Mouse (Mus musculus) left cerebral cortex, postnatal 36 days (tissue): ENCODE measurements around the gene Il3. TPM values are rescaled to one million over a fixed set of nuclear protein-coding genes. Genes with fewer than 3 reads are reported as not detected.

Source experiments
- DNase-seq, 2 experiments: peaks; one replicate each; pipeline ENCODE4 v3.0.0; 2021 to 2022; ENCODE audit warnings: low spot score in 2 of 2, mixed read lengths in 1 of 2
- intact Hi-C: fragments of 180-260 bp; cut with DNase I; formaldehyde crosslinking; loops from one replicate; pipeline ENCODE4 v1.15.1; 2025
- total RNA-seq, 2 experiments: library from RNA; stranded (reverse); gene quantifications; 2 replicates each; pipeline ENCODE4 v1.2.3; 2021

Gene Il3
- total RNA-seq, 2 experiments from 2014 or later: not detected

DNA sequence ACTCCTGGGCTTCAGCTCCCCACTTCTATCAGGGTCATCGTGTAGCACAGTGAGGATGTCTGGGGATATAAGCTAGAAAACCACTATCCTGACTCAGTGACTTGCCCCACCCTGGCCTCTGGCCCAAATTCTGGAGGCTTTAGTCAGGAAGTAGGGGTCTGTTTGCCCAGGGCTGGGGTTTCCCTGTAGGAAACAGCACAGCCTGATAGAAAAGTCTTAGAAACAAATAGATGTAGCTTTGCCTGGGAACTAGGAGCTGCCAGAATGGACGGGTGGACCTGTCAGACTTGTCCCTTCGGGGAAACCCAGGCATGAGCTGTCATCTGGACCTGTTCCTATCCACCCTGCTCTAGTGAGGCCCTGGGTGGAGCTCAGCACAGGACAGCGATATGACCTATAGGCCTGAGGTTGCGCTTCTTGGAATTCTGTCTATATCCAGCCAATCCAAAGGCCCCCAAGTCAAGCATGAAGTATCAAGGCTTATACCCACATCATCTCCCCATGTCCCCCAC, 42.5 kb downstream of the Il3 start:
- intact Hi-C loops: no loop called here
- DNase-seq: no peak

- intact Hi-C loops: no loop called here
- no peak for DNase-seq
Measured at GRCm38 (mm10) chr11:54223637-54224474, 43.2 kb downstream of the Il3 start.

DNA sequence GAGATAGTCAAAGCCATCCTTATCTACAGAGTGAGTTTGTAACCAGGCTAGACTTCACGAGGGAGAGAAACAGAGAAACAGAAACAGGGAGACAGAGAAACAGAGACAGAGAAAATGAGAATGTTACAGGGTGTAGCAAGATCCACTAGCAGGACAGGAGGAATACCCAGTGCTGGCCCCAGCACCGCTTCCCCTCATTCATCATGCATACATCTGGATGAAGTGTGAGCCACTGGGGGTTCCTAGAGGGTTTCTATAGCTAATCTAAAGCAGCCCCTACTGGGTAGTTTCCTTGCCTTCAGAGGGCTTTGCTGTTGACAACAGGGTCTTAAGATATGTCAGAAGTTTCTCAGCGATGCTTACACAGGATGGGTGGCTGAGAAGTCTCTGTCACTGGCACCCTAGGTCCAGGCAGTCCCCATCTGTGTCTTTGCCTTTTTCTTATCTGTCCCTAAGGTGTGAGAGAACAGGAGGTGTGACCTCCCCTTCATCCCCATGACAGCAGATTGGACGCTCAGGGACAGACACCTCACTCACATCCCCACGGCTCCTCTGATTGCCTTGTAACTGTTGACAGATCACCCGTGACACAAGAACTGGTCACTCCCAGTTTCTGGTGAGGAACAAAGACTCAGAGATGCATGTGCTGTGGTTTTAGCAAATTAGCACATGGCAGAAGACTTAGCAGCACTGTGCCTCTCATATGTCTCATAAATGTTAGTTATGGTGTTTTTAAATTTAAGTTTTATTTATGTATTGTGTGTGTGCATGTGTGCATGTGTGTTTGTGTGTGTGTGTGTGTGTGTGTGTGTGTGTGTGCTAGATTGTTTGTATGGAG, 47.0 kb downstream of the Il3 start:
- intact Hi-C loops: no loop called here
- DNase-seq: no peak

DNA sequence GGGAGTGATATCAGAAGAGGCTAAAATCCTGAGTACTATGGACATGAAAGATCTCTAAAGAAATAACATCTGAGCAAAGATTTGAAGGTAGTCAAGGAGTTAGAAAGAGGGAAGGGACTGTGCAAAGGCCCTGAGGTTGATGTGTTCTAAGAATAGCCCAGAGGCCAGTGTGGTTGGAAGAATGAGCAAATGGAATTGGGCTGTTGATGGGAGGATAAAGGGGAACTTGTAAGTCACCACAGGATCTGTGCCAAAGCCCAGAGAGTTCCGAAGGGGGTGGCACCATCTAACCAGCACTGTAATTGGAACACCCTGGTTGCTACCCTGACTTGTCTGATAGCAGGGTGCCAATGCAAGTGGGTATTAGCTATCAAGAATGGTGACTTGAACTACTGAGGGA, 47.9 kb downstream of the Il3 start:
- DNase-seq: no peak
- intact Hi-C loops: no loop called here

DNA sequence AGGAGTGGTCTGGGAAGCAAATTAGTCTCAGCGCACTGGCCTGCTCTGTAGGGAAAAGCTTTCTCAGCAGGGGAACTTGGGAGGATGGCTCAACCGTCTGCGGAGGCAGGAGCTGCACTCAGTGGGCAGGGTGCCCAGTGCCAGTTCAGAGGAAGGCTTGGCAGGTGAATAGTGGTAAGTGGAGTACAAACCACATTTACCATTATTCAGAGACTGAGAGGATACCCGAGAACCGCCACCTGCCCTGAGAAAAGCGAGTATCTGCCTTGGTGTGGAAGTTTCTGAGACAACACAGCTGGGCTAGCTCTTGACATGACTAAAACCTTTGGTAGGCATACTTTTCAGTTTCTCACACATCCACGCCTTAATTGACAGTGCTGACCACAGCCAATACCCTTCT, 49.7 kb downstream of the Il3 start:
- DNase-seq: no peak
- intact Hi-C loops: no loop called here

DNA sequence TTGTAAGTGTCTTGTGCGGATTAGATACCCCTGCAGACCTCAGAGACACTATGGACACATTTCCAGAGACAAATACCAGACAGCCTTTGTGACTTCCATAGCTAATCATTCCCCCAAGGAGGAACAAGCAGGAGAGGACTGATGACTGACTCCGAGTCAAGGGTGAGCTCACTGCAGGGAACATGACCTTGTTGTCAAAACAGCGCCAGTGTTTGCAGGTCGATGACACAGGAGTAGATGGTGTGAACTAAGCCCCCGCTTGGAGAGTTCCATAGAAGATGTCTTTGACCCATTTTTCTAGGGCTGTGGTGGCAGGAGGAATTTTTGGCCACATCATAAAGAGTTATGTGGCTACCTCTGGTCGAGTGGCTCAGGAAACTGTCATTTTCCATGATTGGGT, 51.0 kb downstream of the Il3 start:
- intact Hi-C loops: no loop called here
- DNase-seq: no peak

Other genes with a start within 250 kb of the Il3 start
- gene Slc22a4, start 239.2 kb downstream of the Il3 start, total RNA-seq: 1 to 10 TPM; 4.3 to 5.3 TPM
- gene Pdlim4, start 198.3 kb downstream of the Il3 start, total RNA-seq: 10 to 100 TPM; 12.2 to 13.1 TPM
- gene P4ha2, start 167.2 kb downstream of the Il3 start, total RNA-seq: 10 to 100 TPM; 15.4 to 21.4 TPM
- gene Csf2, start 17.6 kb downstream of the Il3 start, total RNA-seq: not detected
- gene Acsl6, start 36.5 kb upstream of the Il3 start, total RNA-seq: 100 to 1,000 TPM; 201 to 207 TPM
- gene Meikin, start 103.4 kb upstream of the Il3 start, total RNA-seq: not detected
- 10 to 100 TPM; 37.0 to 40.2 TPM for gene Fnip1, start 170.9 kb upstream of the Il3 start, total RNA-seq